Mouse (Mus musculus): ENCODE data around the gene Msx1. TPM values are rescaled to one million over a fixed set of nuclear protein-coding genes. Genes with fewer than 3 reads are reported as not detected.

Gene Msx1
- polyA plus RNA-seq, 1 experiment: 0.72 TPM

DNA sequence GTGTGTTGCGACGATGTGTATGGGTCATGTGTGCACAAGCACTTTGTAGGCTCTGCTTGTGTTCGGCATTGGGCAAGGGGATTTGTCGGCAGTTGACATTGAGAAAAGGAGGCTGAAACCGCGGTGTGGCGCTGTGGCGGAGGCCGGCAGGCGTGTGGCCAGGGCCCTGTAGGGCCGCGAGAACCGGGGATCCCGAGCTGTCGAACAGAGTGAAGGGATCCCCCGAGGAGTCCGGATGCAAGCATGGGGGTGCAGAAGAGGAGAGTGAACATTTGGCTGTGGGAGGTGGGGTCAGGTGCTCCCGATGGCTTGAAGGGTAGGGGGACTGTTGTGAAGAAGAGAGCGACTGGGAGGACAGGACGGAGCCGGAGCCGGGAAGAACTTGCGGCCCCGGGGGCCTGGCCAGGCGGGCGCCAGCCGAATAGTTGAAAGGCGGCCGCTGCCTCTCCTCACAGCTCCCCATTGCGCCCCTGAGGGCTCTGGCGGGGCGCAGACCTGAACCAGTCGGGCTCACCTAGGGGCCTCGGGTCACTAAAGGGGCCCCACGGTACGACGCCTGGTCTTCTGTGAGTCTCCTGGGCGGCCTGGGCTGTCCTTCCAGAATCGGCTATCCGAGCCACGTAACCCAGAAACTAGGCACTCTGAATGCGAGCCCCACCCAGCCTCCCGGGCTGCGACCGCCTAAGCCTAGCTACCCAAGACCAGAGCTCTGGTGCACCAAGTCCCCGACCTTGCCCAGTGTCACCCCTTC, 7.3 kb downstream of the Msx1 start:
- Histone ChIP-seq H3K36me3 (ENCODE audit: control insufficient read depth, insufficient read depth, low read length, poor library complexity, severe bottlenecking) (no peaks in the 10 kb centered on the region), H3K27ac (ENCODE audit: insufficient read depth, low read length) (no peak overlapping the region), H3K9me3 (replicated peaks; ENCODE audit: control insufficient read depth, insufficient read depth, low read length, poor library complexity, severe bottlenecking) (no peaks in the 10 kb centered on the region), H3K4me3 (ENCODE audit: low read depth, low read length) (peak overlapping the region; percentile 39), H3K9ac (ENCODE audit: low read depth, poor library complexity, severe bottlenecking) (no peak overlapping the region), H3K27me3 (ENCODE audit: control insufficient read depth, insufficient read depth, low read length, poor library complexity, severe bottlenecking) (peaks cover 28% of the 10 kb centered on the region), H3K4me1 (ENCODE audit: control insufficient read depth, insufficient read depth, low read length) (no peaks in the 10 kb centered on the region)
- peak; percentile 60 for TF ChIP-seq CTCF (IDR thresholded peaks at IDR 0.05; ENCODE audit: low read depth, low read length)
- TF ChIP-seq EP300 (IDR thresholded peaks at IDR 0.05; ENCODE audit: insufficient read depth, low read depth, low read length): no peak

DNA sequence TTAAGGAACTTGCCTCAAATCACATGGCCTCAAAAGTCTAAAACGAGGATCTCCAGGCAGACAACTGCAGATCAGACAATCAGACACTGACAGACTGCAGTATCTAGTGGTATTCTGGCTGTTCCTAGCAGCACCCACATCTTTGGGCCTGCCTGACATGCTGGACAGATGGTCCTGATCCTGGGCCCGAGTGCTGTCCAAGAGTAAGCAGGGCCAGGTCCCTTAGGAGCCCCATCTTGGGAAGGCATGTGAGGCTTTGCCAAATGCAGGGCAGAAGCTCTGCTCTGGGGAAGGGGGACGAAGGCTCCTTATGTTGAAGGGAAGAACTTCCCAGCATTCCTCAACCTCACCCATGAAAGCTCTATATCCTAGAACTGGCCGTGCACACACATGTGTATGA, 8.5 kb downstream of the Msx1 start:
- Histone ChIP-seq H3K36me3 (ENCODE audit: control insufficient read depth, insufficient read depth, low read length, poor library complexity, severe bottlenecking) (no peaks in the 10 kb centered on the region), H3K9ac (ENCODE audit: low read depth, poor library complexity, severe bottlenecking) (no peak overlapping the region), H3K27me3 (ENCODE audit: control insufficient read depth, insufficient read depth, low read length, poor library complexity, severe bottlenecking) (peaks cover 24% of the 10 kb centered on the region), H3K4me1 (ENCODE audit: control insufficient read depth, insufficient read depth, low read length) (no peaks in the 10 kb centered on the region), H3K27ac (ENCODE audit: insufficient read depth, low read length) (no peak overlapping the region), H3K9me3 (replicated peaks; ENCODE audit: control insufficient read depth, insufficient read depth, low read length, poor library complexity, severe bottlenecking) (no peaks in the 10 kb centered on the region), H3K4me3 (ENCODE audit: low read depth, low read length) (no peak overlapping the region)
- TF ChIP-seq CTCF (IDR thresholded peaks at IDR 0.05; ENCODE audit: low read depth, low read length): no peak
- TF ChIP-seq POLR2A (IDR thresholded peaks at IDR 0.05; ENCODE audit: insufficient read depth, low read length): no peak
- TF ChIP-seq EP300 (IDR thresholded peaks at IDR 0.05; ENCODE audit: insufficient read depth, low read depth, low read length): no peak

- H3K27me3 ChIP-seq (ENCODE audit: control insufficient read depth, insufficient read depth, low read length, poor library complexity, severe bottlenecking): peaks cover 17% of the 10 kb centered on the region
Observed at GRCm38 (mm10) chr5:37814169-37814568, 10.2 kb downstream of the Msx1 start.

GRCm38 (mm10) chr5:37805291-37805690, 19.1 kb downstream of the Msx1 start:
- no peaks in the 10 kb centered on the region for H3K4me1 ChIP-seq (ENCODE audit: control insufficient read depth, insufficient read depth, low read length)
- H3K9me3 ChIP-seq (replicated peaks; ENCODE audit: control insufficient read depth, insufficient read depth, low read length, poor library complexity, severe bottlenecking): no peaks in the 10 kb centered on the region
- no peaks in the 10 kb centered on the region; the same call in 1 of the 2 replicates for H3K27me3 ChIP-seq (ENCODE audit: control insufficient read depth, insufficient read depth, low read length, poor library complexity, severe bottlenecking)
- H3K27ac ChIP-seq (ENCODE audit: insufficient read depth, low read length): no peak overlapping the region
- H3K36me3 ChIP-seq (ENCODE audit: control insufficient read depth, insufficient read depth, low read length, poor library complexity, severe bottlenecking): no peaks in the 10 kb centered on the region
- TF ChIP-seq CTCF (IDR thresholded peaks at IDR 0.05; ENCODE audit: low read depth, low read length) (no peak), EP300 (IDR thresholded peaks at IDR 0.05; ENCODE audit: insufficient read depth, low read depth, low read length) (no peak), POLR2A (IDR thresholded peaks at IDR 0.05; ENCODE audit: insufficient read depth, low read length) (no peak)
- no peak overlapping the region for H3K9ac ChIP-seq (ENCODE audit: low read depth, poor library complexity, severe bottlenecking)
- H3K4me3 ChIP-seq (ENCODE audit: low read depth, low read length): no peak overlapping the region

More at GRCm38 (mm10) chr5:37814169-37814568, 10.2 kb downstream of the Msx1 start:
- TF ChIP-seq EP300 (IDR thresholded peaks at IDR 0.05; ENCODE audit: insufficient read depth, low read depth, low read length): no peak
- peak; percentile 37 for TF ChIP-seq CTCF (IDR thresholded peaks at IDR 0.05; ENCODE audit: low read depth, low read length)
- no peak for TF ChIP-seq POLR2A (IDR thresholded peaks at IDR 0.05; ENCODE audit: insufficient read depth, low read length)
- H3K9me3 ChIP-seq (replicated peaks; ENCODE audit: control insufficient read depth, insufficient read depth, low read length, poor library complexity, severe bottlenecking): no peaks in the 10 kb centered on the region
- no peak overlapping the region for H3K9ac ChIP-seq (ENCODE audit: low read depth, poor library complexity, severe bottlenecking)
- H3K27ac ChIP-seq (ENCODE audit: insufficient read depth, low read length): no peak overlapping the region
- no peaks in the 10 kb centered on the region for H3K4me1 ChIP-seq (ENCODE audit: control insufficient read depth, insufficient read depth, low read length)
- no peak overlapping the region for H3K4me3 ChIP-seq (ENCODE audit: low read depth, low read length)
- no peaks in the 10 kb centered on the region for H3K36me3 ChIP-seq (ENCODE audit: control insufficient read depth, insufficient read depth, low read length, poor library complexity, severe bottlenecking)

DNA sequence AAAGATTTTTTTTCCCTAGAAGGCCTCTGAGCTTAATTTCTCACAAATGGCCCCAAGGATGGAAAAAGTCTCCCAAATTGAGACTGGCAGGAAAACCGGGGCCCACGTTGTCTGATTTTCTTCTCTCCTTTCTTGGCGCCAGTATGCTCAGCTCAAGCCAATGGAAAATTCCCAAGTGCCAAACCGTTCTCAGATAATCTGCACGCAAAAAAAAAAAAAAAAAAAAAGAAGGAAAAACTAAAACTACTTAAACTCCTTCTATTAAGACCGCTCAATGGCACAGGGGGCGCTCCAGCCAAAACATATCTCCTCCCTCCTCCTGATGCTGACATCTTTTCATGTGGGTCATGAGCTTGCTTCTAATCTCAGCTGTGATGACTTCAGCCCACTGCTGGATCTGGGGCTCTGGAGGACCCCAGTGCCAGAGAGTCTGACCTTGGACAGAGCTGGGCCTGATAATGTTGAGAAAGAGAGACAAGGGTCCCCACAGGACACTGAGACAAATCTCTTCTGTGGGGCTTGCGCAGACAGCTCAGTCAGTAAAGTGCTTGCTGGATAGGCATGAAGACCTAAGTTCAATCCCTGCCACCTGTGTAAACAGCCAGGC, 19.8 kb downstream of the Msx1 start:
- H3K27me3 ChIP-seq (ENCODE audit: control insufficient read depth, insufficient read depth, low read length, poor library complexity, severe bottlenecking): no peaks in the 10 kb centered on the region; the same call in 1 of the 2 replicates
- no peaks in the 10 kb centered on the region for H3K9me3 ChIP-seq (replicated peaks; ENCODE audit: control insufficient read depth, insufficient read depth, low read length, poor library complexity, severe bottlenecking)
- TF ChIP-seq POLR2A (IDR thresholded peaks at IDR 0.05; ENCODE audit: insufficient read depth, low read length) (no peak), CTCF (IDR thresholded peaks at IDR 0.05; ENCODE audit: low read depth, low read length) (no peak), EP300 (IDR thresholded peaks at IDR 0.05; ENCODE audit: insufficient read depth, low read depth, low read length) (no peak)
- no peak overlapping the region for H3K9ac ChIP-seq (ENCODE audit: low read depth, poor library complexity, severe bottlenecking)
- no peak overlapping the region for H3K4me3 ChIP-seq (ENCODE audit: low read depth, low read length)
- no peaks in the 10 kb centered on the region for H3K36me3 ChIP-seq (ENCODE audit: control insufficient read depth, insufficient read depth, low read length, poor library complexity, severe bottlenecking)
- H3K27ac ChIP-seq (ENCODE audit: insufficient read depth, low read length): no peak overlapping the region
- H3K4me1 ChIP-seq (ENCODE audit: control insufficient read depth, insufficient read depth, low read length): no peaks in the 10 kb centered on the region

DNA sequence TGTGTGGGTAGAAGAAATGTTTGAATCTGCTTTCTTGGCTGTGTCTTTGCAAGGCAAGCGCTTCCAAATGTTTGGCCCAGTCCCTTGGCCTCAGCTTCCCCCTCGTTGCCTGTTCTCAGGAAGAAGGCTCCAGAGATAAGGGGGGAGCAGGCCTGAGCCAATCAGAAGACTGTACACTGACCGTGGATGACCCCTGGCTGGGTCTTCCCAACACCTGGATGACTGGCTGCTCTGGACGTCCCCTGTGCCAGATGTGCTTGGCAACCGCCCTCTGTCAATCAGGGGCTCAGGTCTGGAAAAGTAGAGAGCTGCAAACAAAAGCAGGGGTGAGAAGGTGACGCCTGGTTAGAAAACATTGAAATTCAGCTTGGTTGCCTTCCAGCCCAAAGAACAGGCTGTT, 27.1 kb downstream of the Msx1 start:
- TF ChIP-seq CTCF (IDR thresholded peaks at IDR 0.05; ENCODE audit: low read depth, low read length) (no peak), EP300 (IDR thresholded peaks at IDR 0.05; ENCODE audit: insufficient read depth, low read depth, low read length) (no peak), POLR2A (IDR thresholded peaks at IDR 0.05; ENCODE audit: insufficient read depth, low read length) (no peak)
- H3K27me3 ChIP-seq (ENCODE audit: control insufficient read depth, insufficient read depth, low read length, poor library complexity, severe bottlenecking): no peaks in the 10 kb centered on the region
- H3K4me1 ChIP-seq (ENCODE audit: control insufficient read depth, insufficient read depth, low read length): no peaks in the 10 kb centered on the region
- no peaks in the 10 kb centered on the region for H3K36me3 ChIP-seq (ENCODE audit: control insufficient read depth, insufficient read depth, low read length, poor library complexity, severe bottlenecking)
- H3K9ac ChIP-seq (ENCODE audit: low read depth, poor library complexity, severe bottlenecking): no peak overlapping the region
- no peak overlapping the region for H3K4me3 ChIP-seq (ENCODE audit: low read depth, low read length)
- no peaks in the 10 kb centered on the region for H3K9me3 ChIP-seq (replicated peaks; ENCODE audit: control insufficient read depth, insufficient read depth, low read length, poor library complexity, severe bottlenecking)
- H3K27ac ChIP-seq (ENCODE audit: insufficient read depth, low read length): no peak overlapping the region
